Mouse (Mus musculus): ENCODE data around the gene Eif3i. TPM values are rescaled to one million over a fixed set of nuclear protein-coding genes. Genes with fewer than 3 reads are reported as not detected.
"Not testable (repeated sequence)": the region's sequence is repeated elsewhere in the genome, so short reads cannot be mapped to it uniquely, and the experiment has no call there.

Eif3i gene
- polyA plus RNA-seq, 1 experiment from 2014 or later, result 307 TPM

DNA sequence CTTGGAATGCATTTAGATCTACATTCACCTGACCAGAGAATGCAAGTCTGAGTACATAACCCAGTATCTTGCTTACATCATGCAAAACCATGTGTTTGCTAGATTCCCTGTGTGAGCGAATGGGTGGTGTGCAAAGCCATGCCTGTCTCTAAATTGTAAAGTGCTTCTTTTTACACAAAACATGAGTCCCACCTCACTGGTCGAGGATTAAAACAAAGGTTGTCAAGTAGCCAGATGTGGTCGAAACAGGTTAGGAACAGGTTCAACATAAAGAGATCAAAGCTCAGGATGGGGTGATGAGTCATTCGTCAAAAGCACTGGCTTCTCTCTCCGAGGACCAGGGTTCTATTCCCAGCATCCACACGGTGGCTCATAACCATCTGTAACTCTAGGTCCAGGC lies 35.3 kb downstream of the Eif3i start:
- no peak overlapping the region for H3K4me2 ChIP-seq (replicated peaks; ENCODE audit: low read depth, low read length)
- H3K9me3 ChIP-seq (ENCODE audit: low read length), result no peaks in the 10 kb centered on the region
- peaks cover 6% of the 10 kb centered on the region for H3K4me1 ChIP-seq (ENCODE audit: insufficient read depth, low read length)
- 81% methylated on average over 6 of the region's 6 CpGs for WGBS
- H3K4me3 ChIP-seq (ENCODE audit: low read length), result no peak overlapping the region
- no peak for ATAC-seq (ENCODE audit: low FRiP score, low TSS enrichment)
- no peak overlapping the region for H3K27ac ChIP-seq (ENCODE audit: low read length)
- no peaks in the 10 kb centered on the region for H3K36me3 ChIP-seq (ENCODE audit: insufficient read depth, low read length)
- H3K9ac ChIP-seq (replicated peaks; ENCODE audit: low read length), result no peak overlapping the region
- no peaks in the 10 kb centered on the region for H3K27me3 ChIP-seq (ENCODE audit: insufficient read depth, low read length)

DNA sequence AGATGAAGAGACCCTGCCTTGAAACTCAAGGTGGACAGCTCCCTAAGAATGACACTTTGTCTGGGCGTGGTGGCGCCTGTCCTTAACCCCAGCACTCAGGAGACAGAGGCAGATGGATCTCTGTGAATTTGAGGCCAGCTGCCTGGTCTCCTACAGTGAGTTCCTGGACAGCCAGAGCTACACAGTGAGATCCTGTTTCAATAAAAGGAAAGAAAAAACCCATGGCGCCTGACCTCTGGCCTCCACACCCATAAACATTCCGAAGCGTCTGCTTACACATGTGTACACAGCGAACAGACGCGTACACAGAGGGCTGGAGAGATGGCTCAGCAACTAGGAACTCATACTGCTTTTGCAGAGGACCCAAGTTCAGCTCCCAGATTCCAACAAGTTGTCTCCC lies 36.7 kb downstream of the Eif3i start:
- peak overlapping the region; percentile 44; the same call in 1 of the 2 replicates for H3K27ac ChIP-seq (ENCODE audit: low read length)
- no peak overlapping the region for H3K4me3 ChIP-seq (ENCODE audit: low read length)
- no peaks in the 10 kb centered on the region for H3K9me3 ChIP-seq (ENCODE audit: low read length)
- WGBS, result 21% methylated on average over 8 of the region's 8 CpGs
- peak; percentile 87 for ATAC-seq (ENCODE audit: low FRiP score, low TSS enrichment)
- no peaks in the 10 kb centered on the region for H3K27me3 ChIP-seq (ENCODE audit: insufficient read depth, low read length)
- no peak overlapping the region for H3K9ac ChIP-seq (replicated peaks; ENCODE audit: low read length)
- H3K4me2 ChIP-seq (replicated peaks; ENCODE audit: low read depth, low read length), result no peak overlapping the region
- H3K4me1 ChIP-seq (ENCODE audit: insufficient read depth, low read length), result peaks cover 6% of the 10 kb centered on the region
- H3K36me3 ChIP-seq (ENCODE audit: insufficient read depth, low read length), result no peaks in the 10 kb centered on the region

DNA sequence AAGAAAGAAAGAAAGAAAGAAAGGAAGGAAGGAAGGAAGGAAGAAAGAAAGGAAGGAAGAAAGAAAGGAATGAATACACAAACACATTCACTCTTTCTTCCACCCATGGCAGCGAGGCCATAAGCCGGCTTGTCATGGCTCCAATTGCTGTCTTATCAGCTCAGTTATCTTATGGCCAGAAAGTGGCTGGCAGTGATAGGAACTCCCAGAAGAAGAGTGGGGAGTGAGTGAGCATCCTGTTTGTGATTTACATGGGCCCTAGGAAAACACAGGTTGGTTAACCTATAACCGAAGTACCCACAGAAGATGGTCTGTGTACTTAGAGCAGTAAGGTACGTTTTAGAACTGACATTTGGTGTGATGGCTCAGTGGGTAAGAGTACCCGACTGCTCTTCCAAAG lies 39.3 kb downstream of the Eif3i start:
- H3K4me1 ChIP-seq (ENCODE audit: insufficient read depth, low read length), result peaks cover 19% of the 10 kb centered on the region
- H3K9me3 ChIP-seq (ENCODE audit: low read length), result no peaks in the 10 kb centered on the region
- no peak overlapping the region for H3K27ac ChIP-seq (ENCODE audit: low read length)
- WGBS, result 74% methylated on average over 5 of the region's 5 CpGs
- H3K9ac ChIP-seq (replicated peaks; ENCODE audit: low read length), result no peak overlapping the region
- H3K27me3 ChIP-seq (ENCODE audit: insufficient read depth, low read length), result no peaks in the 10 kb centered on the region
- no peak overlapping the region for H3K4me3 ChIP-seq (ENCODE audit: low read length)
- H3K36me3 ChIP-seq (ENCODE audit: insufficient read depth, low read length), result no peaks in the 10 kb centered on the region
- no peak overlapping the region for H3K4me2 ChIP-seq (replicated peaks; ENCODE audit: low read depth, low read length)
- no peak for ATAC-seq (ENCODE audit: low FRiP score, low TSS enrichment)

DNA sequence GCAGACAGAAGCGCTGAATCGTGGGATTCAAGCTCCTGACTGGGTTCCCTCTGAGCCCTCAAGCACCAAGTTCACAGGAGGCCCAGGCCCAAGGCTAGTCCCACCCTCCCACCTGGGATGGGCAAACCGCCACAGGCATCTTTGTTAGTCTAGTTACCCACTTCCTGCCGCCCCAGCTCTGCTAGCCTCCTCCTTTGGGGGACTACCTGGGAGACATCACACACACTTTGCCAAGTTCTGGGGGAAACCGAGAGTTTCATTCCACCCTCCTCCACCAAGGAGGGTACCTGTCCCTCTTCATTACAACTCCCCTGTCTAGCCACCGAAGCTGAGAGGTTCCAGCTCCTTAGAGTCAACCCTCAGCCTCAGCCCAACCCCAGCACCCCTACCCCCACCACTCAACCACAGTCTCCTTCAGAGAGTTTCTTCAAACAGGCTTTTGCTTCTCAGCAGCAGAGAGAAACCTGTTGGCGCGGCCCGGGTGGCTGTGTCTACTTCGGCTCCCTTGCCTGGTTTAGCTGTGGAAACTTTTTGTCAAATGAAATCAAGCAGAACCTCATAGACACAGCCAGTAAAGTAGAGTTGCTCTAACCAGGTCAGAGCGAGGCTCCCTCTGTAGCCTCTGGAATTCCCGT lies 42.0 kb downstream of the Eif3i start:
- peaks cover 28% of the 10 kb centered on the region for H3K4me1 ChIP-seq (ENCODE audit: insufficient read depth, low read length)
- 81% methylated on average over 12 of the region's 12 CpGs for WGBS
- no peak overlapping the region for H3K4me3 ChIP-seq (ENCODE audit: low read length)
- ATAC-seq (ENCODE audit: low FRiP score, low TSS enrichment), result no peak
- no peaks in the 10 kb centered on the region for H3K27me3 ChIP-seq (ENCODE audit: insufficient read depth, low read length)
- no peak overlapping the region for H3K27ac ChIP-seq (ENCODE audit: low read length)
- no peak overlapping the region for H3K4me2 ChIP-seq (replicated peaks; ENCODE audit: low read depth, low read length)
- no peaks in the 10 kb centered on the region for H3K9me3 ChIP-seq (ENCODE audit: low read length)
- H3K36me3 ChIP-seq (ENCODE audit: insufficient read depth, low read length), result no peaks in the 10 kb centered on the region
- no peak overlapping the region for H3K9ac ChIP-seq (replicated peaks; ENCODE audit: low read length)

DNA sequence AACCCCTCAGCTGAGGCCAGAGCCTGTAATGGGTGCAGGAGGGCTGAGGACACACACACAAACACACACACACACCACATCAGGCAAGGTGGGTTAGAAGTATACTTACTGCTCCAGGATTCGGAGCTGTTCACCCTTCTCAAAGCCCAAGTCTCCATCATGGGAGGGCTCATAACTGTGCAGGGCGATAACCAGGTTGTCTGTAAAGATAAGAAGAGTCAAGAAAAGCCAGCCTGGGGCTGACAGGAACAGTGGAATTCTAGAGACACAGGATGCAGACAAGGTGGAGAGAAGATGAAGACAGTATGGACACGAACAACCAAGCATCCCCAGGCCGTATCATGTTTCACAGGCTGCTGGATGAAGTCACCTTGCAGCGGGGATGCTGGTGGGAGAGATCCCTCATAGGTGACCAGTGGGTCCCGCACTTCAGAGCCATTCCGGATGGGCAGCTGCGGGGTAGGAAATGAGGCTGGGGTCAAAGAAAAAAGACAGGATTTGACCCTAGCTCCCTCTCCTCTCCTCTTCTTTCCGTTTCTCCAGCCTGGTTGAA lies 43.1 kb downstream of the Eif3i start:
- H3K27me3 ChIP-seq (ENCODE audit: insufficient read depth, low read length), result no peaks in the 10 kb centered on the region
- peak overlapping the region; percentile 79 for H3K27ac ChIP-seq (ENCODE audit: low read length)
- H3K9me3 ChIP-seq (ENCODE audit: low read length), result no peaks in the 10 kb centered on the region
- no peaks in the 10 kb centered on the region for H3K36me3 ChIP-seq (ENCODE audit: insufficient read depth, low read length)
- no peak overlapping the region for H3K4me3 ChIP-seq (ENCODE audit: low read length)
- peak overlapping the region; percentile 87 for H3K4me2 ChIP-seq (replicated peaks; ENCODE audit: low read depth, low read length)
- 0 out of 2 replicates have a peak, but pooled peaks have one; percentile 16 for ATAC-seq (ENCODE audit: low FRiP score, low TSS enrichment)
- WGBS, result 52% methylated on average over 9 of the region's 9 CpGs
- H3K4me1 ChIP-seq (ENCODE audit: insufficient read depth, low read length), result peaks cover 24% of the 10 kb centered on the region
- H3K9ac ChIP-seq (replicated peaks; ENCODE audit: low read length), result peak overlapping the region; percentile 77

DNA sequence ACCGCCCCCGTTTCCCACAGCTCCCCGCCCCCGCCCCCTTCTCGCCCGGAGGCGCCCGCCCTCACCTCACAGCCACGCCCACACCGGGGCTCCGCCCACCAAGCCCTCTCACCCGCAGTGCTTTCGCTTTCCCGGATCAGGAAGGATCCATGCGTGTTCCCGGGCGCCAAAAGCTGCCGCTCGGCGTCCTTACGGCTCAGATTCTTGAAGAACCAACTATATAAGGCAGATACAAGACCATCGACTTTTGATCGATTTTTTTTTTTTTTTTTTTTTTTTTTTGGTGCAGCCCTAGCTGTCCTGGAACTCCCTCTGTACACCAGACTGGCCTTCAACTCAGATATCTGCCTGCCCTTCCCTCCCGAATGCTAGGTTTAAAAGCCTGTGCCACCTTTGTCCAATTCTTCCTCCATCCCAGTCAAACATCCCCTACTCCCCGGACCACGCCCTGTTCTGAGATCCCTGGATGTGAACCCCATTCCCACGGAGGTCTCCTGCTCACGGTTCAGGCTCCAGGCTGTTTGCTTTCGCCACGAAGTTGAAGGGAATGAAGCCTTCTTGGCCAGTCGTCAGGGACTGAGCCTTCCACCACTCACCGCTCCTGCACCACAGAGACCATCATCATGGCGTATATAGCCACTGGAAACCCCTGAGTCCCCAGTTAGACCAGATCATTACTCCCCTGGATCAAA lies 43.8 kb downstream of the Eif3i start:
- H3K27me3 ChIP-seq (ENCODE audit: insufficient read depth, low read length), result no peaks in the 10 kb centered on the region
- WGBS, result 6% methylated on average over 31 of the region's 33 CpGs
- no peaks in the 10 kb centered on the region for H3K36me3 ChIP-seq (ENCODE audit: insufficient read depth, low read length)
- H3K4me1 ChIP-seq (ENCODE audit: insufficient read depth, low read length), result peaks cover 24% of the 10 kb centered on the region
- H3K27ac ChIP-seq (ENCODE audit: low read length), result peak overlapping the region; percentile 79
- ATAC-seq (ENCODE audit: low FRiP score, low TSS enrichment), result peak; percentile 80
- H3K4me3 ChIP-seq (ENCODE audit: low read length), result peak overlapping the region; percentile 69
- H3K9ac ChIP-seq (replicated peaks; ENCODE audit: low read length), result peak overlapping the region; percentile 77
- peak overlapping the region; percentile 87 for H3K4me2 ChIP-seq (replicated peaks; ENCODE audit: low read depth, low read length)
- no peaks in the 10 kb centered on the region for H3K9me3 ChIP-seq (ENCODE audit: low read length)

DNA sequence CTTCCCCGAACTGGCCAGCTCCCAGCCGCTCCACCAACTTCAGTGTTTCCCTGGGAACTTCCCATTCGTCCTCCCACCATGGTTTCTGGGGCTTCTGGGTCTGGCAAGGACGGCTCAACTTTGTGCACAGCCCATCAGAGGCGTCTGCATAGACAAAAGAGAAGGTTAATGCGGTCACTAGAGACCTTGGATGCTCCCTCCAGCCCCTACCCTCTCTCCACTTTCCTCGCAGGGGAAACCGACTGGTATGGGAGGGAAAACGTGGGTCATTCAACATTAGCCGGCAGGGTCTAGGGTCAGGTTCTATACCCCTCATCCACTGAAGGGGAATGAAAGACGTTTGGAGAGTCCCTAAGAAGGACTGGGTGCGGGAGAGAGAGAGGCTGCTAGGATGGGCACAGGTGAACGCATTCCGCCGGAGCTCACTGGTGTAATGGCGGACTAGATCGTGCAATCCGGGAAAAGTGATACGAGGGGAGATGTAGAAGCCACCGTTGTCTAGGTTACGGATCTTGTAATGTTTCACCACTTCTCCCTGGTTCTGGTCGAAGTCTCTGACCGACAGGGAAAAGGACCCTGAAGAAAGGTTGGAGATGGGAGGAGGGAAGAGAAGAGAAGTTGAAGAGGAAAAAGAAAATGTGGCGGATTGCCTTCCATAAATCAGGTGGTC lies 44.5 kb downstream of the Eif3i start:
- peak; percentile 74 for ATAC-seq (ENCODE audit: low FRiP score, low TSS enrichment)
- peak overlapping the region; percentile 77 for H3K9ac ChIP-seq (replicated peaks; ENCODE audit: low read length)
- H3K9me3 ChIP-seq (ENCODE audit: low read length), result no peaks in the 10 kb centered on the region
- peak overlapping the region; percentile 69 for H3K4me3 ChIP-seq (ENCODE audit: low read length)
- WGBS, result under 1% methylated on average over 24 of the region's 24 CpGs
- peak overlapping the region; percentile 86 for H3K27ac ChIP-seq (ENCODE audit: low read length)
- no peaks in the 10 kb centered on the region for H3K27me3 ChIP-seq (ENCODE audit: insufficient read depth, low read length)
- H3K4me1 ChIP-seq (ENCODE audit: insufficient read depth, low read length), result peaks cover 24% of the 10 kb centered on the region
- H3K4me2 ChIP-seq (replicated peaks; ENCODE audit: low read depth, low read length), result peak overlapping the region; percentile 87
- no peaks in the 10 kb centered on the region for H3K36me3 ChIP-seq (ENCODE audit: insufficient read depth, low read length)

DNA sequence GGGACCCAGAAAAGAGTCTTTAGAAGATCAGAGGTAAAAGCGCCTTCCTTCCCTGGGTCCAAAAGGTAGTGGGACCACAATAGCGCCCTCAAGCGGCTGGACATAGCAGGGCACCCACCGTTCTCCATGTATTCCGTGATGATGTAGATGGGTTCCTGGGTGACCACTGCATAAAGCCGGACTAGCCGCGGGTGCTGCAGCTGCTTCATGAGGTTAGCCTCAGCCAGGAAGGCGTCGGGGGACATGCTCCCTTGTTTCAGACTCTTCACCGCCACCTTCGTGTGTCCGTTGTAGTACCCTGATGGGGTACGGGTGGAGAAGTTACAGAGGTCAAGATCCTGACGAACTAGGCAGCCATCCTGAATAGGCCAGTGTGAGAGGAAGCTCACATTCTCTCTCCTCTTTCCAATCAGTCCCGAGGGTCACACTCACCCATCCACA lies 45.0 kb downstream of the Eif3i start:
- peak; percentile 39 for ATAC-seq (ENCODE audit: low FRiP score, low TSS enrichment)
- WGBS, result 3% methylated on average over 16 of the region's 16 CpGs
- Histone ChIP-seq H3K9me3 (ENCODE audit: low read length) (no peaks in the 10 kb centered on the region), H3K4me1 (ENCODE audit: insufficient read depth, low read length) (peaks cover 24% of the 10 kb centered on the region), H3K9ac (replicated peaks; ENCODE audit: low read length) (peak overlapping the region; percentile 77), H3K27me3 (ENCODE audit: insufficient read depth, low read length) (no peaks in the 10 kb centered on the region), H3K36me3 (ENCODE audit: insufficient read depth, low read length) (no peaks in the 10 kb centered on the region), H3K4me3 (ENCODE audit: low read length) (peak overlapping the region; percentile 69), H3K27ac (ENCODE audit: low read length) (peak overlapping the region; percentile 86), H3K4me2 (replicated peaks; ENCODE audit: low read depth, low read length) (peak overlapping the region; percentile 87)

DNA sequence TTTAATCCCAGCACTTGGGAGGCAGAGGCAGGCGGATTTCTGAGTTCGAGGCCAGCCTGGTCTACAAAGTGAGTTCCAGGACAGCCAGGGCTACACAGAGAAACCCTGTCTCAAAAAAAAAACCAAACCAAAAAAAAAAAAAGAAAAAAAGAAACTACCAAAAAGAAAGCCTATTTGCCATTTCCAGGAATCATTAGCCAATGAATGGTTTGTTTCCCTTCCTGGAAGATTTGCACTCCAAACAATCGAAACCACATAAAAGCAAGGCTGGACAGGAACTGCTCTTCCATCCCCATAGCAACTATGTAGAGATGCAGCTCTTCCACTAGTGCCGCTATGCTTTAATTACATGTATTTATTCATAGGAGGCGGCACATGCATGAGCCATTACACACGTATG lies 45.9 kb downstream of the Eif3i start:
- not testable (repeated sequence) for H3K4me3 ChIP-seq (ENCODE audit: low read length); H3K27me3 ChIP-seq (ENCODE audit: insufficient read depth, low read length); ATAC-seq (ENCODE audit: low FRiP score, low TSS enrichment); H3K27ac ChIP-seq (ENCODE audit: low read length); H3K9me3 ChIP-seq (ENCODE audit: low read length); H3K9ac ChIP-seq (replicated peaks; ENCODE audit: low read length); H3K4me2 ChIP-seq (replicated peaks; ENCODE audit: low read depth, low read length); H3K36me3 ChIP-seq (ENCODE audit: insufficient read depth, low read length)
- H3K4me1 ChIP-seq (ENCODE audit: insufficient read depth, low read length), result peaks cover 30% of the 10 kb centered on the region
- WGBS, result 76% methylated on average over 4 of the region's 6 CpGs

All from kidney, embryonic 16.5 days (tissue).